Mouse (Mus musculus) neural tube, embryonic 14.5 days (tissue): ENCODE results near the gene Wdr25. TPM values are rescaled to one million over a fixed set of nuclear protein-coding genes. Genes with fewer than 3 reads are reported as not detected.
A peak's percentile ranks its signal among the peaks of the same experiment; 100 is the strongest.

ENCODE experiments used
- ATAC-seq: fragments of 200-750 bp; cut with Nextera tagmentation; 2 replicates; pipeline ENCODE4 v1.8.0; 2017; ENCODE audit warnings: low read depth, mild to moderate bottlenecking, moderate TSS enrichment, moderate library complexity
- H3K27ac ChIP-seq: fragments of 300-500 bp; sonication (generic); 2 replicates; pipeline ENCODE4 v1.5.1; 2014; ENCODE audit warnings: low read depth, mild to moderate bottlenecking, control low read depth, low read length, moderate library complexity, mixed read lengths
- H3K27me3 ChIP-seq: fragments of 300-500 bp; sonication (generic); 2 replicates; pipeline ENCODE4 v1.6.1; 2014; ENCODE audit warnings: low read length; ENCODE audit not compliant: control insufficient read depth, insufficient read depth
- H3K36me3 ChIP-seq: fragments of 300-500 bp; sonication (generic); 2 replicates; pipeline ENCODE4 v1.6.1; 2014; ENCODE audit warnings: low read length, mixed read lengths; ENCODE audit not compliant: control insufficient read depth, insufficient read depth
- H3K4me1 ChIP-seq: fragments of 300-500 bp; sonication (generic); 2 replicates; pipeline ENCODE4 v1.6.1; 2014; ENCODE audit warnings: low read length; ENCODE audit not compliant: control insufficient read depth, insufficient read depth
- H3K4me2 ChIP-seq: fragments of 300-500 bp; sonication (generic); 2 replicates; pipeline ENCODE4 v1.6.1; 2014; ENCODE audit warnings: mild to moderate bottlenecking, low read depth, low read length, control low read depth
- H3K4me3 ChIP-seq: fragments of 300-500 bp; sonication (generic); 2 replicates; pipeline ENCODE4 v1.5.1; 2014; ENCODE audit warnings: low read depth, low read length, control low read depth, mixed read lengths
- H3K9ac ChIP-seq: fragments of 300-500 bp; sonication (generic); replicated peaks from 2 replicates; pipeline ENCODE4 v1.6.1; 2014; ENCODE audit warnings: low read depth, mild to moderate bottlenecking, control low read depth, low read length, mixed read lengths
- H3K9me3 ChIP-seq: fragments of 300-500 bp; sonication (generic); 2 replicates; pipeline ENCODE4 v1.6.1; 2016; ENCODE audit warnings: low read length; ENCODE audit not compliant: control insufficient read depth
- WGBS: fragments of 180-500 bp; shearing (Covaris S2); extraction: QIAGEN DNeasy Blood & Tissue Kit; methylation state at CpG from one replicate; pipeline ENCODE4 v1.1.7; 2014; 5-methylcytosine and 5-hydroxymethylcytosine counted together
- polyA plus RNA-seq: library from polyadenylated mRNA; unstranded; fragments of >200 nt; fragmentation: Nextera tagmentation; extraction: Ambion mirVana; gene quantifications from 2 replicates; pipeline ENCODE4 v1.2.1, GENCODE M21; 2014

The Wdr25 gene
- polyA plus RNA-seq, 1 experiment from 2014 or later: 4.5 TPM

DNA sequence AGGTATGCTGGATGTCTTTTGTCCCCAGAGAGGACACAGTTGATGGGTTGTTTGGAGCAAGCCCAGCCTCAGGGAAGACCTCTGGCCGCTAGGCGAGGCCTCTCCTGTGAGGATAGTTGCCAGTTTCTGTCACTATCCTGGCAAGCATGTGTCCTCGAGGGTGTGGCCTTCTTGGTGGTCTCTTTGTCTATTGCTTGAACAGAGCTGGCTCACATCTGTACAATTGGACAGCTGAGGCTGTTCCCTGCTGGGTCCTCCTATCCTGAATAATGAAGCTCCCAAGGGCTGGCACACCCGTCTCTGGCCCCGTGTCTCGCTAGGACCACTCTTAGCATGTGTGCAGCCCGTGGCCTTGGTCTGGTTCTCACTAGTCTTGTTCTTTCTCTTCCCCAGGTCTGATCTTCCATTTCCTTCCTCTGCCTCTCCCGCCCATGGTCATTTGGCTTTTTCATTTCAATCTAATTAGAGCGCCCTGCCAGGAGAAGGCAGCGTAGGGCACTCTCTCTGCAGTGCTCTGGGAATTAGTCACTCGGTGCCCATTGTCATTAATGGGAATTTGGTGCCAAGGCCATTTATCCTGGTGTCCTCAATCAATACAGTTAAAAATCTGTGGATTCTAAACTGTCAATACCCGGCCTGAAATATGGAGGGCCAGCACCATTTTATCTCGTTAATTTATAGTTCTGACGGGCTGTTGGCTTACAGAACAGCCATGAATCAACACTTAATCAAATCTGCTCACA lies 88.7 kb downstream of the Wdr25 start:
- ATAC-seq: peak; percentile 42; the same call in 1 of the 2 replicates

DNA sequence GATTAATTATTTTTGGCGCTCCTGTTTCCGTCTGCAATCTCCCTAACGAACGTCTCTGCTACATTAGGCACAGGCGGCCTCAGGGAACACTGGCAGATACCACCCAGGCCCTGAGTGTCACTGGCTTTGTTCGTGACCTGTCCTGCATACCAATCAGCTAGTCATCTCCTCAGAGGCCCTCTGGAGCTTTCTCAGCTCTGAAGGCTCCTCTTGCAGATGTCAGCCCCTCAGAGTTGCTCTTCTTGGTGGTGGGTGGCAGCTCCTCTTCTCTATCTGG lies 89.2 kb downstream of the Wdr25 start:
- no peaks in the 10 kb centered on the region for H3K9me3 ChIP-seq
- no peaks in the 10 kb centered on the region for H3K27me3 ChIP-seq
- peaks cover 9% of the 10 kb centered on the region; the same call in 1 of the 2 replicates for H3K4me1 ChIP-seq
- H3K36me3 ChIP-seq: no peaks in the 10 kb centered on the region
- H3K4me2 ChIP-seq: no peak overlapping the region
- no peak overlapping the region for H3K27ac ChIP-seq
- ATAC-seq: no peak
- no peak overlapping the region for H3K9ac ChIP-seq
- 34% methylated on average over 6 of the region's 6 CpGs for WGBS
- no peak overlapping the region for H3K4me3 ChIP-seq

More for the DNA sequence above, 88.7 kb downstream of the Wdr25 start:
- Histone ChIP-seq H3K27me3 (no peaks in the 10 kb centered on the region), H3K4me2 (no peak overlapping the region), H3K9me3 (no peaks in the 10 kb centered on the region), H3K4me3 (no peak overlapping the region), H3K27ac (no peak overlapping the region), H3K36me3 (no peaks in the 10 kb centered on the region), H3K4me1 (peaks cover 9% of the 10 kb centered on the region; the same call in 1 of the 2 replicates), H3K9ac (no peak overlapping the region)
- WGBS: 37% methylated on average over 14 of the region's 14 CpGs

DNA sequence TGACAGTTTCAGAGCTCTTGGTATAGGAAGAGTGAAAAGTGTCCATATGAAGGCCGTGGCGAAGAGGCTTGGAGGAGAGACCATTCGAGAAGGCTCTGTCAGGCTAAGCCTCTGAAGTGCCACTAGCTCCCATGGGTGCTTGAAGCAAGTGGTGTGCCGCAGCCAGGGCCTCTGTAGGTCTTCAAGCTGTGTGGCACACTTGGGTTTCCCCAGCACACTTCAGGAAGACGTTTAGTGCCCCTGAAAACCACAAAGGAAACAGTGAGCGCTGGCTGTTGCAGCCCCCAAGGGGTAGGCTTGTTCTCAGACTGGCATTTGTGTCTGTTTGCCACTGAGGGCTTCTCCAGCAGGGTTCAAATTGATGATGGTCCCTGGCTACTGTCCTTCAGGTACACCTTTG lies 90.1 kb downstream of the Wdr25 start:
- no peak overlapping the region for H3K4me3 ChIP-seq
- no peaks in the 10 kb centered on the region for H3K36me3 ChIP-seq
- no peak for ATAC-seq
- 87% methylated on average over 6 of the region's 6 CpGs for WGBS
- H3K9me3 ChIP-seq: no peaks in the 10 kb centered on the region
- peaks cover 9% of the 10 kb centered on the region; the same call in 1 of the 2 replicates for H3K4me1 ChIP-seq
- no peak overlapping the region for H3K9ac ChIP-seq
- H3K4me2 ChIP-seq: no peak overlapping the region
- no peaks in the 10 kb centered on the region for H3K27me3 ChIP-seq
- no peak overlapping the region for H3K27ac ChIP-seq

DNA sequence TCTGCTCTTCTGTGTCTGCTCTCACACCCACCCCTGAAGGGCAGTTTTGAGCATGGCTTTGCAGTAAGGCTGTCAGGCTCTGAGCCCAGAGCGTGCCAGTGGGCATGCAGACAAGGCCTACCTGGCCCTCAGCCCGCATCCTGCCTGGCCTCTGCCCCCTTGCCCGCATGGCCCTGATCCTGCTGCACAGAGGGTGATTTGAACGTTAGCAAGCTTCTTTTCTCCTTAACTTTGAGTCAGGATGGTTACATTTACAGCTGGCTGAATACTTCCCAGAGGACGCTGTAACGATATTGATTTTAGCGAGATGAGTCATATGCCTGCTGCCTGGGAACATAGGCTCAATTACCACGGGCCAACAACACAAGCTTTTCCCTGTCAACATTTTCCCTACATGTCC lies 91.0 kb downstream of the Wdr25 start:
- H3K4me1 ChIP-seq: peaks cover 9% of the 10 kb centered on the region; the same call in 1 of the 2 replicates
- no peaks in the 10 kb centered on the region for H3K27me3 ChIP-seq
- no peak overlapping the region for H3K9ac ChIP-seq
- no peak overlapping the region for H3K4me2 ChIP-seq
- H3K9me3 ChIP-seq: no peaks in the 10 kb centered on the region
- no peaks in the 10 kb centered on the region for H3K36me3 ChIP-seq
- no peak overlapping the region for H3K27ac ChIP-seq
- WGBS: 53% methylated on average over 8 of the region's 8 CpGs
- ATAC-seq: no peak
- H3K4me3 ChIP-seq: no peak overlapping the region

DNA sequence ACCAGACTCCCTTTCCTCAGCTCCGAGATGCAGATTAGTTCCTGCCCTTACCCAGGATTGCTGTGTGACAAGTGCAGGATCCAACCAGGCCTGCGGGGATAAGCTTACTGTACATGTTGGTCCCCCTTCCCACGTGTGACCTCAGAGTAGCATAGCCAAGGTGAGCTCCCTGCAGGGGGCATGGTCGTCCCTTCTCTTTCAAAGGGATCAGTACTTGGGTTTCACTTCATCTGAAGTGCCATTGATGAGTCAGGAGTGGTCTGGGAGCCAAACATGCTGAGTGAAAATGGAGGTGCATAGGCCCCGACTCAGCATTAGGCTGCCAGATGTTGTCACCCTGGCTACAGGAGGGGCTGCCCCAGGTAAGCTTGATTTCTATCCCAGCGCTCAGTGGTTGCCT lies 91.6 kb downstream of the Wdr25 start:
- peaks cover 9% of the 10 kb centered on the region; the same call in 1 of the 2 replicates for H3K4me1 ChIP-seq
- H3K4me2 ChIP-seq: no peak overlapping the region
- H3K9ac ChIP-seq: no peak overlapping the region
- 75% methylated on average over 6 of the region's 6 CpGs for WGBS
- ATAC-seq: no peak
- H3K4me3 ChIP-seq: no peak overlapping the region
- no peak overlapping the region for H3K27ac ChIP-seq
- no peaks in the 10 kb centered on the region for H3K36me3 ChIP-seq
- H3K9me3 ChIP-seq: no peaks in the 10 kb centered on the region
- no peaks in the 10 kb centered on the region for H3K27me3 ChIP-seq

DNA sequence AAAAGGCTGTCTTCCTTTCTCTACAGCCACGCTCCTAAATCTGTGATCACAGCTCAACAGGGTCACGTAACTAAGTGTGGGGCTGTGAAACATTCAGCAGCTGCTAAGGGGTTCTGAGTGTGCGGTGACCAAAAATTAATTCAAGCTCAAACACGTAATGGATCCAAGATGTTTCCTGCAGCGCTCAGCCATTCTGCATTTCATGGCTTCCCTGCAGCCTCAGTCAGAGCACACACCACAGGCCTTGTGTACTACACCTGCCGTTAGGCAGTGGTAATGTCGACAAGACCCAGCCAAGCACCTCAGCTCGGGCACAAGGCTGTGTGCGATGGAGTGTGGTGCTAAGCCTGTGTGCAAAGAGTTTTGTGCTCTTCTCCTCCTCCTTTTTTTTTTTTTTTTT lies 94.0 kb downstream of the Wdr25 start:
- Histone ChIP-seq H3K36me3 (no peaks in the 10 kb centered on the region), H3K9me3 (no peaks in the 10 kb centered on the region), H3K9ac (no peak overlapping the region), H3K4me3 (no peak overlapping the region), H3K27me3 (no peaks in the 10 kb centered on the region), H3K4me1 (peaks cover 2% of the 10 kb centered on the region; the same call in 1 of the 2 replicates), H3K27ac (no peak overlapping the region), H3K4me2 (no peak overlapping the region)
- ATAC-seq: no peak
- 79% methylated on average over 9 of the region's 9 CpGs for WGBS

DNA sequence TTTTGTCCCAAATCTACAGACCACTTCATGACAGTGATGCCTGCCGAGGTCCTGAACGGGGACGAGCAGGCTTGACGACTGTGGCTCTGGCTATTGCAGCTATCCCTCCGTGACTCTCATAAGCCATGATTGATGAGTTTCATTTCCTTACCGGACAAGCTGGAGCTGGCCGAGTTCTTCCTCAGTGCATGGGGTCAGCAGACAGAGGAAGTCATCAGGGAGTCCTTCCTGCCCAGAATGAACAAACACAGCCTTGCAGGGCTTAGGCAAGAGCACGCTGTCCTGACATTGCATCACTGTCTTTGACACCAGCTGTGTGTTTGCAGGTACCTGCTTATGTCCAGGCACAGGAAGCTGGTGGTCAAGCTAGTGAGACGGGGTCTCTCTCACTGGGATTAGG lies 97.0 kb downstream of the Wdr25 start:
- H3K9ac ChIP-seq: no peak overlapping the region
- H3K4me1 ChIP-seq: peaks cover 7% of the 10 kb centered on the region; the same call in 1 of the 2 replicates
- H3K36me3 ChIP-seq: no peaks in the 10 kb centered on the region
- WGBS: 51% methylated on average over 9 of the region's 9 CpGs
- H3K27ac ChIP-seq: no peak overlapping the region
- no peaks in the 10 kb centered on the region for H3K9me3 ChIP-seq
- no peak overlapping the region for H3K4me3 ChIP-seq
- no peak overlapping the region for H3K4me2 ChIP-seq
- H3K27me3 ChIP-seq: no peaks in the 10 kb centered on the region
- no peak for ATAC-seq

DNA sequence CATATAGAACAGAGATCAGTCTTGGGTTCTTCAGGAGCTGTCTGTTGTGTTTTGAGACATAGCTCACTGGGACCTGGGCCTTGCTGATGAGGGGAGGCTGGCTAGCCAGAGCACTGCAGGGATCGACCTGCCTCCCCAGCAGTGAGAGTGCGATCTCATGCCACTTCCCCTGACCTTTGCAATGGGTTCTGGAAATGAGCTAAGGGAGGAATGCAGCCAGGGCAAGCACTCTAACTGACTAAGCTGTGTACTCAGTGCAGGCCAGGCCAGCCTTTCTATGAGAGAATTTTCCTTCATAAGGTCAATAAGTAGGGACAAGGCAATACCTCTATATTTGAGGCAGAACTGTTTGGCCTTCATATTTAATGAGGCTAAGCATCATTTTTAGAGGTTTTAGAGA lies 99.6 kb downstream of the Wdr25 start:
- 83% methylated on average over 2 of the region's 2 CpGs for WGBS
- H3K9me3 ChIP-seq: no peaks in the 10 kb centered on the region
- no peak overlapping the region for H3K9ac ChIP-seq
- H3K4me2 ChIP-seq: no peak overlapping the region
- peaks cover 7% of the 10 kb centered on the region; the same call in 1 of the 2 replicates for H3K4me1 ChIP-seq
- no peak for ATAC-seq
- no peak overlapping the region for H3K27ac ChIP-seq
- H3K36me3 ChIP-seq: no peaks in the 10 kb centered on the region
- no peak overlapping the region for H3K4me3 ChIP-seq
- no peaks in the 10 kb centered on the region for H3K27me3 ChIP-seq

DNA sequence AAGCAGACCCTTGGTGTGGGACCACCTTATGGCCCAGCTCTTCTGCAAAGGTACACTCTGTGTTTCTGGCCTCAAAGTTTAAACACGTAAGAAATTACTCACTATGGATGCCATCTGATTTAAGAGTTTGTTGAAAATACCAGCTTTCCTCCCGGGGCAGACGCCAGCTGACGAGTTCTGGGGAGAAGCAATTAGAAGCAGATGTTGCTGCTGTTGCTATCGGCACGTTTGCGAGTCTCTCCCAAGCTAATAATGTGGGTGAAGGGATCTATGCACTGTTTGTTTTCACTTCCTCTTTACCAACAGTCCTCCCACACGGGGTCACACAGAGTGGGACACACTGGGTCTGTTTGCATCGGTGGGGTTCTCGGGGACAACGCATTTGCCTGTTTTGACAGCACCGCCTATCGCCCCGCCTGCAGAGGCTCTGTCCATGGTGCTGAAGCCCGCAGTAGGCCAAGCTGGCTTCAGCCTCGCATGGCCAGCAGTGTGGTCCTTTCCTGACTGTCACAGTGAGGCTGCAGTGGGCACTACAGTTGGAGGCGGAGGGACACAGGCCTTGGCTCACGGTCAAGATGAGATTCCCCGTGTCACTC lies 101.1 kb downstream of the Wdr25 start:
- Histone ChIP-seq H3K4me2 (no peak overlapping the region), H3K4me3 (no peak overlapping the region), H3K27me3 (no peaks in the 10 kb centered on the region), H3K36me3 (no peaks in the 10 kb centered on the region), H3K9ac (no peak overlapping the region), H3K4me1 (peaks cover 7% of the 10 kb centered on the region; the same call in 1 of the 2 replicates), H3K9me3 (no peaks in the 10 kb centered on the region), H3K27ac (no peak overlapping the region)
- 6% methylated on average over 19 of the region's 19 CpGs for WGBS
- ATAC-seq: peak; percentile 60; the same call in 1 of the 2 replicates
